Mouse (Mus musculus) neural tube, embryonic 11.5 days (tissue): ENCODE results near the gene Tpgs1. TPM values are rescaled to one million over a fixed set of nuclear protein-coding genes. Genes with fewer than 3 reads are reported as not detected.

ENCODE experiments used
- ATAC-seq: fragments of 200-750 bp; cut with Nextera tagmentation; 2 replicates; pipeline ENCODE4 v1.8.0; 2017; ENCODE audit warnings: moderate number of reproducible peaks, mild to moderate bottlenecking, moderate TSS enrichment, moderate library complexity; ENCODE audit not compliant: insufficient read depth, low FRiP score, low TSS enrichment
- DNase-seq: peaks from one replicate; pipeline ENCODE4 v3.0.0-alpha.2; 2015; ENCODE audit warnings: low spot score
- H3K27ac ChIP-seq: fragments of 300-500 bp; sonication (generic); 2 replicates; pipeline ENCODE4 v1.5.1; 2014; ENCODE audit warnings: low read depth, mild to moderate bottlenecking, low read length
- H3K27me3 ChIP-seq: fragments of 300-500 bp; sonication (generic); 2 replicates; pipeline ENCODE4 v1.6.1; 2014; ENCODE audit warnings: mild to moderate bottlenecking, low read length, mixed read lengths; ENCODE audit not compliant: control insufficient read depth, insufficient read depth
- H3K36me3 ChIP-seq: fragments of 300-500 bp; sonication (generic); 2 replicates; pipeline ENCODE4 v1.6.1; 2014; ENCODE audit warnings: mild to moderate bottlenecking, low read length, moderate library complexity, mixed read lengths; ENCODE audit not compliant: control insufficient read depth, insufficient read depth
- H3K4me1 ChIP-seq: fragments of 300-500 bp; sonication (generic); 2 replicates; pipeline ENCODE4 v1.6.1; 2014; ENCODE audit warnings: low read length, mixed read lengths; ENCODE audit not compliant: control insufficient read depth, insufficient read depth
- H3K4me2 ChIP-seq: fragments of 300-500 bp; sonication (generic); 2 replicates; pipeline ENCODE4 v1.6.1; 2014; ENCODE audit warnings: low read depth, mild to moderate bottlenecking, moderate library complexity
- H3K4me3 ChIP-seq: fragments of 300-500 bp; sonication (generic); 2 replicates; pipeline ENCODE4 v1.5.1; 2014; ENCODE audit warnings: low read depth, low read length
- H3K9ac ChIP-seq: fragments of 300-500 bp; sonication (generic); 2 replicates; pipeline ENCODE4 v1.6.1; 2014; ENCODE audit warnings: mild to moderate bottlenecking, low read length
- H3K9me3 ChIP-seq: fragments of 300-500 bp; sonication (generic); 2 replicates; pipeline ENCODE4 v1.6.1; 2016; ENCODE audit warnings: low read length; ENCODE audit not compliant: control insufficient read depth
- WGBS: fragments of 180-500 bp; shearing (Covaris S2); extraction: QIAGEN DNeasy Blood & Tissue Kit; methylation state at CpG from one replicate; pipeline ENCODE4 v1.1.7; 2014; 5-methylcytosine and 5-hydroxymethylcytosine counted together
- polyA plus RNA-seq: library from polyadenylated mRNA; unstranded; fragments of >200 nt; fragmentation: Nextera tagmentation; extraction: Ambion mirVana; gene quantifications from 2 replicates; pipeline ENCODE4 v1.2.1, GENCODE M21; 2014

Tpgs1 gene
- polyA plus RNA-seq, 1 experiment from 2014 or later = 71.2 TPM

DNA sequence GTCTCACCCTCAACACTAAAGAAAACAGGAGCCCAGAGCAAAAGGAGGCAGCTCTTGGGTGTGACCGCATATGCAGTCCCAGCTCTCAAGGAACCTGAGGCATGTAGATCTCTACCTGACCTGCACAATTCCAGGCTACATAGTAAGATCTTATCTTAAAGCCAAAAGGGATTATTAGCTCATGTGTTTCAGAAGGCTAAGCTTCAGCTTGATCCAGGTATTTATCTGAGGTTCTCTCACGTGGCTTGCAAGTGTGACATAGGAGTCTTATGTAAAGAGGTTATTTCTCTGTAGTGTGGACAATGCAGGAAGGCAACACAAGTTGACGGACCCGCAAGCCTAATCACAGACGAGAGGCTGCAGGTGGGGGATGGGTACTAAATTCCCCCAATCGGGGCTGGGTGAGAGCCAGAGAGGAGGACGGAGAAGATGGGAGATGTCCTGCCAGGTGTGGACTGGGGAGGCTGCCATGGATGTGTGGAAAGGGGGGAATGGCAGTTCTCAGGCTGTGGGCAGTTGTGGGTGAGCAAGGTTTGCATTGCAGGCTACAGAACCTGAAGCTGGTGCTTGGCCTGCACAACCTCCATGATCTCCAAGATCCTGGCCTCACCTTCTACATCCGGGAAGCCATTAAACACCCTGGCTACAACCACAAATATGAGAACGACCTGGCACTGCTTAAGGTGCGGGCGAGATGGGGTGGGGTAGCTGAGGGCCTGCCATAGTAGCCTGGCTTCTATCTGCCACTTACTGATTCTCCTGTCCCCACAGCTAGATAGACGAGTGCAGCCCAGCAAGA lies 24.6 kb downstream of the Tpgs1 start:
- H3K9ac ChIP-seq = no peak overlapping the region
- DNase-seq (no peak), ATAC-seq (no peak)
- no peak overlapping the region for H3K4me3 ChIP-seq
- H3K27me3 ChIP-seq = no peaks in the 10 kb centered on the region
- peaks cover 3% of the 10 kb centered on the region for H3K36me3 ChIP-seq
- H3K4me2 ChIP-seq = no peak overlapping the region
- no peak overlapping the region for H3K27ac ChIP-seq
- no peaks in the 10 kb centered on the region for H3K9me3 ChIP-seq
- H3K4me1 ChIP-seq = no peaks in the 10 kb centered on the region
- WGBS = 82% methylated on average over 12 of the region's 12 CpGs

GRCm38 (mm10) chr10:79694379-79694655 lies 25.1 kb downstream of the Tpgs1 start:
- H3K4me1 ChIP-seq = no peaks in the 10 kb centered on the region
- DNase-seq (no peak), ATAC-seq (no peak)
- H3K4me2 ChIP-seq = no peak overlapping the region
- no peaks in the 10 kb centered on the region for H3K9me3 ChIP-seq
- H3K9ac ChIP-seq = no peak overlapping the region
- WGBS = 92% methylated on average over 6 of the region's 6 CpGs
- H3K36me3 ChIP-seq = no peaks in the 10 kb centered on the region
- H3K27ac ChIP-seq = no peak overlapping the region
- H3K27me3 ChIP-seq = no peaks in the 10 kb centered on the region
- no peak overlapping the region for H3K4me3 ChIP-seq

DNA sequence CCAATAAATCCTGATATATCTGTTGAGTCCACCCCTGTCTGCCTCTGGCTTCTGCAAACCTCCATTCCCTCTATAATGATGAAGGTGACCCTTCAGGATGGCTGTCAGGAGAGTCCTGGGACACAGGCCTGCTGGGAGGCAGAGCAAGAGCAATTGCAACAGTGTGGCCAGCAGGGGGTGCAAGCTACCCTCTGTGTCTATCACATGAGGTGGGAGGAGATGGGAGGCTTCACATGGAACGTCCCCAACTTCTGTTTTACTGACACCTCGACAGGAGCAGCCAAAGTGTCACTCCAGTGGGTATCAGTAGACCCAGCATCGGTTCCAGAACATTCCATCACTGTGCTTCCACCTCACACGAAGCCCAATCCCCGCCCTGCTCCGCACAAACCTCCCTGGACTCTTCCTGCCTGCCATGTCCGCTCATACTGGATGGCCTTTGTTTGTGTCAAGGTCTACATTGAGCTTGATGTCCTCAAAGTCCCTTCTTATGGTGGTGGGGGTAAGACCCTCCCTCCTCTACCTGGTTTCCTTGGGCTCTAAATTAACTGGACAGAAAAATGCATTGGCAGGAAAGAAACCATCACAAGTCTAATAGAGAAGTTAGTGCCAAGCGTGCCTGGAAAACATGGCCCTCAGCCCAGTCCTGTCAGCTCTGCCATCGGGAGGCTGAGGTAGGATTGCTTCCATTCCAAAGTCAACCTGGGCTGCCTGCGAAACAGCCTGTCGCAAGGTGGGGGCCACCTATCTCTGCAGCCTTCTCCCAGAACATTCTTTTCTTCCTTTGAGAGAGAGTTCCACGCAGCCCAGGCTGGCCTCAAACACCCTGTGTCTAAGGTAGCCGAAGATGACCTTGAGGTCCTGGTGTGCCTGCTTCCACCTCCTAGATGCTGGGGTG lies 26.3 kb downstream of the Tpgs1 start:
- ATAC-seq = no peak
- Histone ChIP-seq H3K27me3 (no peaks in the 10 kb centered on the region), H3K4me2 (no peak overlapping the region), H3K9me3 (no peaks in the 10 kb centered on the region), H3K36me3 (no peaks in the 10 kb centered on the region), H3K4me1 (no peaks in the 10 kb centered on the region), H3K27ac (no peak overlapping the region), H3K9ac (no peak overlapping the region), H3K4me3 (no peak overlapping the region)
- 67% methylated on average over 13 of the region's 13 CpGs for WGBS
- DNase-seq = peak; percentile 72

- WGBS = 58% methylated on average over 9 of the region's 9 CpGs
- no peak overlapping the region for H3K4me3 ChIP-seq
- H3K27ac ChIP-seq = no peak overlapping the region
- no peaks in the 10 kb centered on the region for H3K36me3 ChIP-seq
- H3K9me3 ChIP-seq = no peaks in the 10 kb centered on the region
- DNase-seq (no peak), ATAC-seq (no peak)
- H3K4me2 ChIP-seq = no peak overlapping the region
- no peak overlapping the region for H3K9ac ChIP-seq
- no peaks in the 10 kb centered on the region for H3K27me3 ChIP-seq
- no peaks in the 10 kb centered on the region for H3K4me1 ChIP-seq
These were observed 27.0 kb downstream of the Tpgs1 start for GRCm38 (mm10) chr10:79696129-79696651.

DNA sequence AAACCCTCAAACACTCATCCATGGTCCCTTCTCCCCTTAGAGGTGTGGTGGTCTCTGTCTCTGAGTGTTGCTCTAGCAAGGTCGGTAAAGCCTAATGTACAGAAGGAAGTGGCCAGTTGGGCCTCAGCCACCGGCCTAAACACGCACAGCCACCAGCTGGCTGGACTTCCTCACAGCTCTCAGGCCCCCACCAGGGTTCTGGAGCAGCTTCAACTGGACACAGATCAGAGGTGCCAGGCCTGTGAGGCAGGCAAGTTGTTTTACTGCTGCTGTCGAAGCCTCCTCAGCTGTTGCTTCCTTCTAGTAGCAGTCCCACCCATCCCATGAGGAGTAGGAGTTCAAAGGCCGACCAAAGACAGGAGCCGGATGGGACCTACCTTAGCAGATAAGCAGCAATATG lies 28.7 kb downstream of the Tpgs1 start:
- WGBS = 83% methylated on average over 6 of the region's 6 CpGs
- H3K27ac ChIP-seq = no peak overlapping the region

DNA sequence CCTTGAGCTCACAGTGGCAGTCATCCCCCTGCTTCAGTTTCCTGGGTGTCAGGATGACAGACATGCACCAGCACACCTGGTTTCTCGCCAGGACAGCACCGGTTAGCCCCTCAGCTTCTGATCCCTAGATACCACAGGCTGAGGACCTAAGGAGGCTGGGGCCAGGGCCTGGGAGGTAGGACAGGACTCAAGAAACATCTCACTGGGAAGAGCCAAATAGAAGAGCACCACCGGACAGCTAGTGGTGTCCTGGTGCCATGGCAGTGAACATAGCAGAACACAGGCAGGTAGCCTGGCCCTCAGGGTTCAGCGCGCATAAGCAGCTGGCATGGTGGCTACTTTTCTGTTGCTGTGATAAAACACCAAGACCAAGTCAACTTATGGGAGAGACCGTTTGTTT lies 29.3 kb downstream of the Tpgs1 start:
- no peak overlapping the region for H3K27ac ChIP-seq
- H3K4me2 ChIP-seq = no peak overlapping the region
- no peaks in the 10 kb centered on the region for H3K36me3 ChIP-seq
- ATAC-seq = no peak
- no peaks in the 10 kb centered on the region for H3K27me3 ChIP-seq
- WGBS = 92% methylated on average over 6 of the region's 6 CpGs
- H3K9ac ChIP-seq = no peak overlapping the region
- no peak overlapping the region for H3K4me3 ChIP-seq
- no peak for DNase-seq
- H3K4me1 ChIP-seq = no peaks in the 10 kb centered on the region
- H3K9me3 ChIP-seq = no peaks in the 10 kb centered on the region

More for the DNA sequence above, 28.7 kb downstream of the Tpgs1 start:
- H3K4me1 ChIP-seq = no peaks in the 10 kb centered on the region
- no peak overlapping the region for H3K4me3 ChIP-seq
- no peaks in the 10 kb centered on the region for H3K27me3 ChIP-seq
- DNase-seq = no peak
- H3K36me3 ChIP-seq = no peaks in the 10 kb centered on the region
- no peak for ATAC-seq
- no peak overlapping the region for H3K9ac ChIP-seq
- no peak overlapping the region for H3K4me2 ChIP-seq
- H3K9me3 ChIP-seq = no peaks in the 10 kb centered on the region

- no peaks in the 10 kb centered on the region for H3K36me3 ChIP-seq
- H3K27me3 ChIP-seq = no peaks in the 10 kb centered on the region
- no peak overlapping the region for H3K4me2 ChIP-seq
- WGBS = 63% methylated on average over 7 of the region's 7 CpGs
- DNase-seq (no peak), ATAC-seq (no peak)
- peaks cover 8% of the 10 kb centered on the region for H3K4me1 ChIP-seq
- no peak overlapping the region for H3K27ac ChIP-seq
- H3K4me3 ChIP-seq = no peak overlapping the region
- H3K9ac ChIP-seq = no peak overlapping the region
- H3K9me3 ChIP-seq = no peaks in the 10 kb centered on the region
These were observed 31.5 kb downstream of the Tpgs1 start for GRCm38 (mm10) chr10:79700676-79701075.

- ATAC-seq (no peak), DNase-seq (no peak)
- H3K27me3 ChIP-seq = no peaks in the 10 kb centered on the region
- WGBS = 62% methylated on average over 10 of the region's 10 CpGs
- no peak overlapping the region for H3K4me2 ChIP-seq
- no peaks in the 10 kb centered on the region for H3K9me3 ChIP-seq
- peaks cover 15% of the 10 kb centered on the region for H3K4me1 ChIP-seq
- no peak overlapping the region for H3K9ac ChIP-seq
- no peak overlapping the region for H3K27ac ChIP-seq
- no peaks in the 10 kb centered on the region for H3K36me3 ChIP-seq
- H3K4me3 ChIP-seq = no peak overlapping the region
These were observed 32.4 kb downstream of the Tpgs1 start for GRCm38 (mm10) chr10:79701443-79702129.
